Mouse (Mus musculus): ENCODE results near the gene Eif6. TPM values are rescaled to one million over a fixed set of nuclear protein-coding genes. Genes with fewer than 3 reads are reported as not detected.

Gene Eif6
- polyA plus RNA-seq (2014; fragmentation: Nextera tagmentation; extraction: Ambion mirVana): 164 and 198 TPM in 2 replicates

DNA sequence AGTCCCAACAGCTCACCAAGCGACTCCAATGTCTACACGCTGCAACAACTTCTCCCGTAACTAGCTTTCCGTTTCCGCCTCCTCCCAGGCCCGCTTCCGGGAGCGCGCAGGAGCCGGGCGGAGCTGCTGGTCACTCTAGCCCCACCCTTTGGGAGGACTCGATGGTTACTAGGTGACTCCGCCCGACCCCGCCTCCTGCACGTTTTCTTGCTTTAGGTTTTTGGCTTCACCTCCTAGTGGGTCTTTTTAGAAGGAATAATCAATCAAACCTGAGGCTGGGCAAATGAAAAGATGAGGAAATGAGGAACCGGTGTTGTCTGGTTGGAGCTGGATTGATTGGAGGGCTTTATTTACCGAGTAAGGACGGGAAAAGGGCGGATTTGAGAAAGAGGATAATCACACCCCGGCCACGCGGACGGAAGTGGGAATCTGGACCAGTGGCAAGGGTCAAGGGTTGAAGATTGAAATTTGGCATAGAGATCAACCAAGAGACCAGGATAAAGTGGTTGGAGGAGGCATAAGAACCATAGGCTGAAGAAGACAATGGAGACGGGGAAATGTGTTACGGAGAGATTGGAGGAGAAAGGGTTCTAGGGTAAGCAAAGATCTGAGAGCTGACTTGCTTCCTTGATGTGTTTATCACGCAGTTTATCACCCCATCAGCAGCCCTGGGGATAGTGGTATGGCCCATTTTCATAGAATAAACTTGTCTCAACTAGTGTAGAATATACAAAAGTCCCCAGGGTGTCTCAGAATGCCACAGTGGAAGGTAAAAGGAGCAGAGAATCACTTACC, at the start of gene Eif6:
TSS of gene Eif6 (minus strand) at position 296 of the 795 bp plus-strand sequence.
- Histone ChIP-seq H3K9me3 (ENCODE audit: control insufficient read depth, low read length) (no peaks in the 10 kb centered on the region), H3K27me3 (ENCODE audit: control insufficient read depth, insufficient read depth, low read length) (no peaks in the 10 kb centered on the region), H3K4me1 (replicated peaks; ENCODE audit: control insufficient read depth, insufficient read depth, low read length) (peaks cover 8% of the 10 kb centered on the region), H3K36me3 (ENCODE audit: control insufficient read depth, insufficient read depth, low read length) (no peaks in the 10 kb centered on the region), H3K4me2 (ENCODE audit: low read depth, low read length, severe bottlenecking) (peak within 1 kb of the TSS; percentile 92), H3K4me3 (ENCODE audit: low read depth, low read length) (peak within 1 kb of the TSS; percentile 91), H3K9ac (ENCODE audit: low read length) (peak within 1 kb of the TSS; percentile 83), H3K27ac (ENCODE audit: low read depth, low read length) (no peak within 1 kb of the TSS)
- WGBS: 3% methylated on average over 27 of the region's 27 CpGs
- DNase-seq (ENCODE audit: low spot score): peak; percentile 94
- ATAC-seq (replicated peaks; ENCODE audit: low FRiP score): peak; percentile 92

DNA sequence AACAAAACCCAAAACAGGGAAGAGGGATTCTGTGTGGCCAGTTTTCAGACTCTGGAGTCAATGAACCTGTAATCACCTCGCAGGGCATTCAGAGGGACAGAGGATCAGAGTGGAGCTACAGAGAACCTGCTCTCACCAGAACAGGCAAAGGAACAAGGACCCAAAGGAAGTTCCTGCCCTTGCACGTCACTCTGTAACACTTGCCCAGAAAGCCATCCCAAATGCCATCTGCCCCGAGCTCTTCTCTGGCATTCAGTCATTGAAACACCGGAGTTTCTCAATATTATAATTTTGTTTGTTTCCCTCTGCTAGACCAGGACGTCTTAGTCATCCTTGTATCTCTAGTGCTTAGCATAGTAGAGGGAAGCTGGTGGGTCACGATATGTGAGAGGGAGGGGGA, 46.9 kb upstream of the Eif6 start:
- Histone ChIP-seq H3K9me3 (ENCODE audit: control insufficient read depth, low read length) (no peaks in the 10 kb centered on the region), H3K9ac (ENCODE audit: low read length) (no peak overlapping the region), H3K4me2 (ENCODE audit: low read depth, low read length, severe bottlenecking) (no peak overlapping the region), H3K27me3 (ENCODE audit: control insufficient read depth, insufficient read depth, low read length) (no peaks in the 10 kb centered on the region), H3K4me1 (replicated peaks; ENCODE audit: control insufficient read depth, insufficient read depth, low read length) (no peaks in the 10 kb centered on the region), H3K36me3 (ENCODE audit: control insufficient read depth, insufficient read depth, low read length) (peaks cover 3% of the 10 kb centered on the region; the same call in 1 of the 2 replicates), H3K4me3 (ENCODE audit: low read depth, low read length) (no peak overlapping the region), H3K27ac (ENCODE audit: low read depth, low read length) (no peak overlapping the region)
- ATAC-seq (replicated peaks; ENCODE audit: low FRiP score) (no peak), DNase-seq (ENCODE audit: low spot score) (no peak)
- WGBS: 92% methylated on average over 6 of the region's 6 CpGs

DNA sequence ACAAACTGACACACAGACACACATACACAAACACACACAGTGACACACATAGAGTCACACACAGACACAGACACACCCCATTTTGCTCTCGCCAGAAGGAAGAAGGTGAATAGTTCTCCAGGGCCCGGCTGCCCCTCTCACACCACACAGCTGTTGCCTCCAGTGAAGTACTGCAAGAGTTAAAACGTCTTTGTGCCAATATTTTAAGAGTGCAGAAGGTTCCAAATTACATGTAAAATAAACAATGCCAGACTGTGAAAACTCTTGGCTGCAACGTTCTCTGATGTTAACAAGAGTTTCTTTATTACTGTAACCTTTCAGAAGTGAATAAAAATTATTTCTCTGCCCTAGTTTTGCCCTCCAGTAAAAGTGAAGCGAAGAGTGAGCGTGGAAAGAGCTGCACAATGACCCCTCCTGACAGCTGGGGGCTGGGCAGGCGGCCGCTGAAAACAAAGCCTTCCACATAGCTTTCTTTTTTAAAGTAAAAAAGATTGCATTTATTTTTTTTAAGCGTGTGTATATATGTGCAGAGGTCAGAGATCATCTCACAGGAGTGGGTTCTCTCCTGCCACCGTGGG, 46.3 kb upstream of the Eif6 start:
- no peaks in the 10 kb centered on the region for H3K4me1 ChIP-seq (replicated peaks; ENCODE audit: control insufficient read depth, insufficient read depth, low read length)
- H3K9me3 ChIP-seq (ENCODE audit: control insufficient read depth, low read length): no peaks in the 10 kb centered on the region
- 78% methylated on average over 10 of the region's 10 CpGs for WGBS
- no peak for DNase-seq (ENCODE audit: low spot score)
- H3K4me2 ChIP-seq (ENCODE audit: low read depth, low read length, severe bottlenecking): no peak overlapping the region
- H3K27ac ChIP-seq (ENCODE audit: low read depth, low read length): no peak overlapping the region
- H3K4me3 ChIP-seq (ENCODE audit: low read depth, low read length): no peak overlapping the region
- no peaks in the 10 kb centered on the region for H3K27me3 ChIP-seq (ENCODE audit: control insufficient read depth, insufficient read depth, low read length)
- no peak for ATAC-seq (replicated peaks; ENCODE audit: low FRiP score)
- no peak overlapping the region for H3K9ac ChIP-seq (ENCODE audit: low read length)
- H3K36me3 ChIP-seq (ENCODE audit: control insufficient read depth, insufficient read depth, low read length): peaks cover 4% of the 10 kb centered on the region; the same call in 1 of the 2 replicates

DNA sequence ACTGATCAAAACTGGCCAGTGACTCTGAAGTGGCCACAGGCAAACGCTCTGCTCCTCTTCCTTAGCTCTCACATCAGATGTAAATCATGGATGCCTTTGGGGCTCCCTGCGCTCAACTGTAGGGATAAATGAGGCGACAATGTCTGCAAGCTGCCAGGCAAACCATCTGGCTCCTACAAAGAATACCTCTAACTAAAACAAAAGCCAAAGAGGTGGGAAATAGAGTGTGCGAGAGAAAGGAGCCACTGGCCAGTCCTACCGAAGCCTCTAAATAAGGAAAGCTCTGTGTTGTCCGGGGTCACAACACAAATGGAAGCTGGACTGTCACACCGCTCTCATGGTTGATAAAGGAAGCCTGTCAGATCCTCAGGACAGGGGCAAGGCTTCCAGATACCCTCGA, 45.8 kb upstream of the Eif6 start:
- Histone ChIP-seq H3K27ac (ENCODE audit: low read depth, low read length) (no peak overlapping the region), H3K27me3 (ENCODE audit: control insufficient read depth, insufficient read depth, low read length) (no peaks in the 10 kb centered on the region), H3K9ac (ENCODE audit: low read length) (no peak overlapping the region), H3K4me2 (ENCODE audit: low read depth, low read length, severe bottlenecking) (no peak overlapping the region), H3K4me1 (replicated peaks; ENCODE audit: control insufficient read depth, insufficient read depth, low read length) (no peaks in the 10 kb centered on the region), H3K36me3 (ENCODE audit: control insufficient read depth, insufficient read depth, low read length) (peaks cover 4% of the 10 kb centered on the region; the same call in 1 of the 2 replicates), H3K4me3 (ENCODE audit: low read depth, low read length) (no peak overlapping the region), H3K9me3 (ENCODE audit: control insufficient read depth, low read length) (no peaks in the 10 kb centered on the region)
- no peak for DNase-seq (ENCODE audit: low spot score)
- ATAC-seq (replicated peaks; ENCODE audit: low FRiP score): no peak
- WGBS: 79% methylated on average over 8 of the region's 8 CpGs

DNA sequence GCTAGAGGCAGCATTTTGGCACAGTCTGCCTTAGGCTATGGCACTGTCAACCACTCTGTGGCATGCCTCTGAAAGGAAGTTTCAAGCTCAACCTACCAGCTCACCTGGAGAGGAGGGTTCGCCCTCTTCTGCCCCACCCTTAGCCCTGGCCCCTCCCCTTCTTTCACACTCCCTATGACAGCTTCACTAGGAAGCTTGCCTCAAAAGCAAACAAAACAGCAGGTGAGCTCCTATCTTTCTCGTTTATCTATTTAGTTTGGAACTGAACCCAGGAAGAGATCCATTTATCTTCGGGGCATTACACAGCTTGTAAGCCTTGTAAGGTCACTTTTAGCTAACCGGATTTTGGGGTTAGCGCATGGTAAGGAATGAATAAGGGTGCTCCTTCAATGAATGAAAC, 43.0 kb upstream of the Eif6 start:
- no peak overlapping the region for H3K4me2 ChIP-seq (ENCODE audit: low read depth, low read length, severe bottlenecking)
- peaks cover 4% of the 10 kb centered on the region; the same call in 1 of the 2 replicates for H3K36me3 ChIP-seq (ENCODE audit: control insufficient read depth, insufficient read depth, low read length)
- 90% methylated on average over 5 of the region's 5 CpGs for WGBS
- no peak overlapping the region for H3K27ac ChIP-seq (ENCODE audit: low read depth, low read length)
- no peaks in the 10 kb centered on the region for H3K27me3 ChIP-seq (ENCODE audit: control insufficient read depth, insufficient read depth, low read length)
- H3K4me3 ChIP-seq (ENCODE audit: low read depth, low read length): no peak overlapping the region
- no peak for ATAC-seq (replicated peaks; ENCODE audit: low FRiP score)
- no peaks in the 10 kb centered on the region for H3K9me3 ChIP-seq (ENCODE audit: control insufficient read depth, low read length)
- H3K4me1 ChIP-seq (replicated peaks; ENCODE audit: control insufficient read depth, insufficient read depth, low read length): no peaks in the 10 kb centered on the region
- no peak overlapping the region for H3K9ac ChIP-seq (ENCODE audit: low read length)
- DNase-seq (ENCODE audit: low spot score): no peak

DNA sequence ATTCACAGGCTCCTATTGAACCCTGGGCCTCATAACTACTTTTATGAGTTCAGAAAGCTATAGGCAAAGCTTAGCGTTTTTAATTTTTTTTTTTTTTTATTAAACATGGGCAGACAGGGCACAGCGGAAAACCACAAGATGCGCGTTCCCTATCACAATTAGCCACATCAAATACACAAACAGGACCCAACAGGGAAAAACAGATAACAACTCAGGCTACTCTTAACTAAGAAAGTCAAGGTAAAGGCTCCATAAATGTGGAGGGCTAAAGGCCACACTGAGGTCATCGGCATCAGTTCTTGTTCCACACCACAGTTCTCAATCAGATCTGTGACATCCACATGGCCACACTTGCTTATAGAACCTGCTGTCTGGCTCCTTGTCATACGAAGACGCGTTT, 41.6 kb upstream of the Eif6 start:
- Histone ChIP-seq H3K9me3 (ENCODE audit: control insufficient read depth, low read length) (no peaks in the 10 kb centered on the region), H3K4me2 (ENCODE audit: low read depth, low read length, severe bottlenecking) (no peak overlapping the region), H3K27ac (ENCODE audit: low read depth, low read length) (no peak overlapping the region), H3K27me3 (ENCODE audit: control insufficient read depth, insufficient read depth, low read length) (no peaks in the 10 kb centered on the region), H3K36me3 (ENCODE audit: control insufficient read depth, insufficient read depth, low read length) (peaks cover 4% of the 10 kb centered on the region; the same call in 1 of the 2 replicates), H3K4me1 (replicated peaks; ENCODE audit: control insufficient read depth, insufficient read depth, low read length) (0 out of 2 replicates have a peak, but pooled peaks cover 2% of the 10 kb centered on the region), H3K4me3 (ENCODE audit: low read depth, low read length) (no peak overlapping the region), H3K9ac (ENCODE audit: low read length) (no peak overlapping the region)
- 96% methylated on average over 8 of the region's 8 CpGs for WGBS
- ATAC-seq (replicated peaks; ENCODE audit: low FRiP score): no peak
- DNase-seq (ENCODE audit: low spot score): no peak

DNA sequence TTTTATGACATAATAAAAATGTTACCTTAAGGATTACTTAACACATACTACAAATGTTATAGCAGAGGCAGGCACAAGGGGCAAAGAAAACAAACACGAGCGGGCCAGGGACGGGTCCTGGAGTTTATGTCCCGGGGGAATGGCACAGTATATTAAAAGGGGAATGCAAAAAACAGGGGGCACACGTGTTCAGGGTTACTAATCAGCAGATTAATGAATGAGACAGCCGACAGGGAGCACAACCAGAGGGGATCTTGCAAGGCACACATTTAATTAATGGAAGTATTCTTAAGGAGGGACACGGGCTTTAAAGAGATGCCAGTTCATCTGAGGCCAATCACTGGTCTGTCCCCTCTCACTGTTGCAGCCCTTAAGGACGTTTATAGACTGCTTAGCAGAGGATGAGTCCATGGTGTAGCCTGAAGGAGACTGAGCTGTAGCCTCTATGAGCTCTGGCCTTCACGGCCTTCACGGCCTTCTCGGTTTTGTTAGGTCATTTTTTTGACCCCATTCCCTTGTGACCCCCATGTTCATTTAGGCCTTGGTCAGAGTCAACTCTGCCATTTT, 36.7 kb upstream of the Eif6 start:
- no peak overlapping the region for H3K27ac ChIP-seq (ENCODE audit: low read depth, low read length)
- no peak for DNase-seq (ENCODE audit: low spot score)

DNA sequence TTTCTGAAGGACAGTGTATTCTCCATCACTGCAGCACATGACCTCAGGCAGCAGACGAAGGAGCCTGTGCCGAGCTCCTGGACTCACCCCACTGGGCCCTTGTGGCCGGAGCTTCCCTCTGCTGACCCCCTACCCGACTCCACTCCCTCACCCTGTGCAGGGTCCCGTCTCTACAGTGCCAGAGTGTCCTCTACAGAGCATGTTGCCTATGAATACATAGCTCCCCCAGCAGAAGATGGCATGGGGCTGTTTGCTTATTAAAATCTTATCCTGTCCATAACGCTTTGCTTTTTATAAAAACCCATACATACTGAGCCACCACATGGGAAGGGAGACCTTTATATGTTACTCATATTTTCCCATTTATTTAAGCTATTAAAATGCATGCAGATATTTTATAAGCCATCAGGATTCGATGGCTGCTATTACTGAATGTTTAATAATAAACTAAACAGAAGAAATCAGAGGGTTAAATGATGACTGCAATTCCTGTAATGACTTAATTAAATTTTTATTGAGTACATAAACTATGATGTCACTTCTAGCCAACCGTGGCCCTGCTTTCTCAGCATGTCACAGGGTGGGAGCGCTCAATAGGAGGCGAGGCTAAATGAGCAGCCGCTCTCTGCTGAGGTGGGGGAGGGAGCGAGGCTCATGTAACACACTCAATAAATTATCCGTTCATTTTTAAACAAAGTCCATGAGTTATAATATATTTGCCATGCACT, 36.0 kb upstream of the Eif6 start:
- Histone ChIP-seq H3K9me3 (ENCODE audit: control insufficient read depth, low read length) (no peaks in the 10 kb centered on the region), H3K4me1 (replicated peaks; ENCODE audit: control insufficient read depth, insufficient read depth, low read length) (0 out of 2 replicates have a peak, but pooled peaks cover 2% of the 10 kb centered on the region), H3K27ac (ENCODE audit: low read depth, low read length) (no peak overlapping the region), H3K9ac (ENCODE audit: low read length) (no peak overlapping the region), H3K4me2 (ENCODE audit: low read depth, low read length, severe bottlenecking) (no peak overlapping the region), H3K27me3 (ENCODE audit: control insufficient read depth, insufficient read depth, low read length) (no peaks in the 10 kb centered on the region), H3K36me3 (ENCODE audit: control insufficient read depth, insufficient read depth, low read length) (no peaks in the 10 kb centered on the region), H3K4me3 (ENCODE audit: low read depth, low read length) (no peak overlapping the region)
- WGBS: 76% methylated on average over 13 of the region's 13 CpGs
- DNase-seq (ENCODE audit: low spot score): no peak
- ATAC-seq (replicated peaks; ENCODE audit: low FRiP score): peak; percentile 83; the same call in 1 of the 2 replicates

More for the DNA sequence above, 36.7 kb upstream of the Eif6 start:
- Histone ChIP-seq H3K4me2 (ENCODE audit: low read depth, low read length, severe bottlenecking) (no peak overlapping the region), H3K27me3 (ENCODE audit: control insufficient read depth, insufficient read depth, low read length) (no peaks in the 10 kb centered on the region), H3K4me3 (ENCODE audit: low read depth, low read length) (no peak overlapping the region), H3K9ac (ENCODE audit: low read length) (no peak overlapping the region), H3K4me1 (replicated peaks; ENCODE audit: control insufficient read depth, insufficient read depth, low read length) (0 out of 2 replicates have a peak, but pooled peaks cover 2% of the 10 kb centered on the region), H3K9me3 (ENCODE audit: control insufficient read depth, low read length) (no peaks in the 10 kb centered on the region), H3K36me3 (ENCODE audit: control insufficient read depth, insufficient read depth, low read length) (no peaks in the 10 kb centered on the region)
- ATAC-seq (replicated peaks; ENCODE audit: low FRiP score): peak; percentile 83
- 65% methylated on average over 11 of the region's 11 CpGs for WGBS

Data from forebrain, embryonic 11.5 days (tissue).